12 mouse cellular contexts compared by ENCODE assay signal in the genomic region with DNA sequence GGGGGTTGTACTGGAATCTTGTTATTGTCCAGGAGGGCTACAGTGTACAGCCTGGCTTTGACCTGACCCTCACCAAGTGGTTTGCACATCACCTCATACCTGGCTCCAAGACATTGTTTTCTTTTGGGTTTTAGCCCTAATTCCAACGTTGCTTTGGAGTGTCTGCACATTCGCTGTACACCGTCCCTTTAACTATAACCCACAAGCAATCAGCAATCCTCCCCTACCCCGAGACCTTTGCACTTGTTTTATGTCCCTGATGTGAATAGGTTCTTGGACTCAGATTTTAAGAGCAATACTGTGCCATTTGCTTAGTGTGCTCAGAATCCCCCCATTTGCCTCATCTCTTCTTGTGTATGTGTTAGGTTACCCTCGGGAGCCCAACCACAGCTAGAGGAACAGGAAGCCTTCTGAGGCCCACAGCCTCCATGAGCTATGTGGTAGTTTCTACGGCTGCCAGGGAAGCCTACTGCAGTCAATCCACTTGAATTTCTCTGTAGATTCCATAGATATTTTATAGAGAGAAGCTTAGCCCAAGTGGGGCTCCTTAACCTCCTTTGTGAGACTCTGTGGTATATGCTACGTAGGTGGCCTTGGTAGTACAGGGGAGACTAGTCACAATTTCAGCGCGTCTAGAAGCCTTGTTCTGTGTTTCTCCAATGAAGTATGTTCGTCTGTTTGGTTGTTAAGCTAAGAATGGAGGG.
DNase-seq lines count a peak whose midpoint lies in the region; ATAC-seq and TF ChIP-seq lines count a peak whose summit lies in the region.
"Had no signal": no experiment of that assay in that cellular context is flagged by ENCODE, and none has a peak within 500 bp of the region (broad histone marks: within the 10 kb centered on the region; RNA-seq: fewer than 3 reads in every experiment).

No protein-coding gene starts in this region.

- H3K27ac ChIP-seq in heart, embryonic 14.5 days (replicated peaks in 1 of 2; ENCODE audit: control insufficient read depth in 1 of 2, insufficient read depth in 1 of 2, low read depth in 2 of 2, low read length in 2 of 2) = peak overlapping the region; percentile 6 to 70; a peak in 3 of 4 replicates
- peak overlapping the region; percentile 76 for H3K27ac ChIP-seq in hindbrain, postnatal 0 days
- H3K27ac ChIP-seq: liver, embryonic 14.5 days had no signal

- no peak overlapping the region for H3K4me2 ChIP-seq in heart, embryonic 14.5 days (ENCODE audit: low read length)
- no peak overlapping the region for H3K4me2 ChIP-seq in hindbrain, postnatal 0 days (ENCODE audit: low read depth, low read length)

- peaks cover 50 to 69% of the 10 kb centered on the region in 2 experiments for H3K4me1 ChIP-seq in heart, embryonic 14.5 days (ENCODE audit: control insufficient read depth in 2 of 2, insufficient read depth in 2 of 2, low read length in 2 of 2)
- H3K4me1 ChIP-seq in hindbrain, postnatal 0 days (ENCODE audit: insufficient read depth, low read length) = peaks cover 14% of the 10 kb centered on the region

- no peak overlapping the region for H3K4me3 ChIP-seq in heart, embryonic 14.5 days (ENCODE audit: control insufficient read depth in 1 of 2, insufficient read depth in 1 of 2, low read depth in 1 of 2, low read length in 2 of 2)
- no peak overlapping the region for H3K4me3 ChIP-seq in hindbrain, postnatal 0 days (ENCODE audit: low read length)
- H3K4me3 ChIP-seq: myocyte had no signal

- DNase-seq in heart, postnatal 4 days = no peak
- peak; percentile 20 for DNase-seq in thymus, postnatal 4 days
- DNase-seq in thymus, postnatal 14 days = no peak
- no peak for DNase-seq in hindbrain, postnatal 0 days (ENCODE audit: low spot score)
- DNase-seq in cerebellum, postnatal 14 days = no peak
- DNase-seq: cerebellum, postnatal 10 days; thymus, adult 18-20 months had no signal

- TF ChIP-seq CTCF in hindbrain, postnatal 0 days (IDR thresholded peaks at IDR 0.05; ENCODE audit: low read depth) = no peak

- no peak for ATAC-seq in heart, embryonic 14.5 days (ENCODE audit: insufficient number of reproducible peaks, insufficient read depth, low FRiP score, low read depth)
- no peak for ATAC-seq in hindbrain, postnatal 0 days
- no peak for ATAC-seq in monocyte, adult 5-6 weeks (replicated peaks; ENCODE audit: insufficient number of reproducible peaks, low FRiP score, low TSS enrichment, poor library complexity, severe bottlenecking)
- ATAC-seq: inflammation-experienced regulatory T-cells, adult 6 months had no signal

- no peaks in the 10 kb centered on the region for H3K9me3 ChIP-seq in heart, embryonic 14.5 days (ENCODE audit: control insufficient read depth, low read length)
- no peaks in the 10 kb centered on the region for H3K9me3 ChIP-seq in hindbrain, postnatal 0 days (ENCODE audit: low read length)

- WGBS in heart, embryonic 14.5 days = 69% methylated on average over 10 of the region's 10 CpGs
- WGBS in hindbrain, postnatal 0 days = 63% methylated on average over 10 of the region's 10 CpGs

- no peaks in the 10 kb centered on the region for H3K27me3 ChIP-seq in heart, embryonic 14.5 days (ENCODE audit: control insufficient read depth, insufficient read depth, low read length)
- no peaks in the 10 kb centered on the region for H3K27me3 ChIP-seq in hindbrain, postnatal 0 days (ENCODE audit: insufficient read depth, low read length)

- H3K9ac ChIP-seq in heart, embryonic 14.5 days (ENCODE audit: low read length) = no peak overlapping the region
- H3K9ac ChIP-seq in hindbrain, postnatal 0 days (replicated peaks; ENCODE audit: low read length) = no peak overlapping the region
- H3K9ac ChIP-seq: liver, embryonic 14.5 days had no signal

- H3K36me3 ChIP-seq in heart, embryonic 14.5 days (ENCODE audit: control insufficient read depth, insufficient read depth, low read length) = no peaks in the 10 kb centered on the region
- H3K36me3 ChIP-seq in hindbrain, postnatal 0 days (ENCODE audit: insufficient read depth, low read length) = no peaks in the 10 kb centered on the region
